Mouse (Mus musculus) adrenal gland, adult 8-10 months (tissue): ENCODE data around the gene Mmp24. TPM values are rescaled to one million over a fixed set of nuclear protein-coding genes. Genes with fewer than 3 reads are reported as not detected.
A peak's percentile ranks its signal among the peaks of the same experiment; 100 is the strongest.
"Not testable (repeated sequence)": the region's sequence is repeated elsewhere in the genome, so short reads cannot be mapped to it uniquely, and the experiment has no call there.

Experiments
- DNase-seq: peaks from one replicate; pipeline ENCODE4 v3.0.0; 2022
- total RNA-seq, 4 experiments: library from RNA; stranded (reverse); gene quantifications; 2 replicates each; pipeline ENCODE4 v1.2.4; 2022

Mmp24 gene
- total RNA-seq = 1 to 10 TPM; 1.2 to 4.5 (median 2.6) TPM

DNA sequence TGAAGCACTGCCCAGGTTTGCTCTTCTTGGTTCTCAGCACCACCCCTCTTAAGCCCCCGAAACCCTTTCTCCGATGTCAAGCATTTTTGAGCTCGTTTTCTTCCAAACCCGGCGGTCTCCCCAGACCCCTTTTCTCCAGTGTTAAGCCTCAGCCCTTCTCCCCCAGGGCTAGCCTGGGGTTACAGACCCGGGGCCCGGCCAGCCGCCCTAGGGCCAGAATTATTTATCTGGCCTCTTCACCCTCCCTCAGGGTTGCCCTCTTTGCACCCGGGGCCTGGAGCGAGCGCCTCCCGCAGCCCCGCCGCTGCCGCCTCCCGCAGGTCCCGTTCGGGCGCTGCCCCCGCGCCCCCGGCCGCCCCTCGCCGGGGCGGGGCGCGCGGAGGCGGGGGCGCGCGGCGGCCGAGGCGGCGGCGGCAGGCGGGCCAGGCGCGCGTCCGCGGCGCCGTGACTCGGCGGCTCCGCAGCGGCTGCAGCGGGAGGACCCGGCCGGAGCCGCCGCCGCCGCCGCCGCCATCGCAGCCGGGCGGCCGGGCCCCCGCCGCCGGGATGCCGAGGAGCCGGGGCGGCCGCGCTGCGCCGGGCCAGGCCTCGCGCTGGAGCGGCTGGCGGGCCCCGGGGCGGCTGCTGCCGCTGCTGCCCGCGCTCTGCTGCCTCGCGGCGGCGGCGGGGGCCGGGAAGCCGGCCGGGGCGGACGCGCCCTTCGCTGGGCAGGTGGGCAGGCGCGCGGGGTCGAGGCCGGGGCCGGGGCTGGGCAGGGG lies at the start of gene Mmp24:
TSS of gene Mmp24 (plus strand) at position 416 of the 758 bp plus-strand sequence.
- DNase-seq = no peak

DNA sequence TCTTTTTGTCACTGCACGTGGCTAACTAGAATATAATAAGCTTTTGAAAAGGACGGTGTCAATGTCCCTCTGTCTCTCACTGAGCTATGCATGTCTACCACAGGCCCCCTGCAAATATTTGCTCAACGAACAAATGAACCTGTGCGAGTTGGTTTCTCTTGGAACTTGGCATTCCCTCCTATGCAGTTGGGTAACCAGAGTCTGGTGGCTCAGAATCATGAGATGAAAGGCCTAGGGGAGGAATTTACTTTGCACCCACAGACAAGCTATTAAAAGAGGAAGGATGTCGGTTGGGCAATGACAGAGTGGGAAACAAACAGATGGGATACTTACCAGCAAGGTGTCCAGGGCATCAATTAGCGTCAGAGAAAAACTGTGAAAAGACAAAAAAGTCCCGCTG lies 48.8 kb upstream of the Mmp24 start:
- no peak for DNase-seq

DNA sequence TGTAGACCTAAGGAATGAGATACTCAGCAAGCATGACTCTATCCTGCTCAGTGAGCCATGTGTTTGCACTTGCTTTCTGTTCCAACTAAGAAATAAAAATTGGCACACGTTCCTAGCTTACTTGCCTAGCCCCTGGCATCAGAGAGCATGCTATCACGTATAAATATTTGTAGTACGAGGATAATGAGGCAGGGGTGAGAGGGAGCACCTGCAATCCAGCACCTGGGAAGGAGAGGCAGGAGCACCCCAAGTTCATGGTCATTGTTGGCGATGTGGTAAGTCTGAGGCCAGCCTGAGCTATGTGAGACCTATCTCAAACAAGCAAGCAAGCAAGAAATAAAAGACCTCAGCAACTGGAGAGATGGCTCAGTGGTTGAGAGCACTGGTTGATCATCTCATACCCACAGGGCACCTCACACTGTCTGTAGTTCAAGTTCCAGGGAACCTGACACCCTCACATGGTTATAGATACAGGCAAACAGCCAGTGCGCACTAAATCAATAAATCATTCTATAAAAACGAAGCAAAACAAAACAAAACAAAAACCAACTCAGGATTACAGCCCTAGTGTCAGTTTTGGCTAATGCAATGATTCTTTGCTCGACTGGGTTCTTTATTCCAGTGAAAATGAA lies 47.3 kb upstream of the Mmp24 start:
- no peak for DNase-seq

DNA sequence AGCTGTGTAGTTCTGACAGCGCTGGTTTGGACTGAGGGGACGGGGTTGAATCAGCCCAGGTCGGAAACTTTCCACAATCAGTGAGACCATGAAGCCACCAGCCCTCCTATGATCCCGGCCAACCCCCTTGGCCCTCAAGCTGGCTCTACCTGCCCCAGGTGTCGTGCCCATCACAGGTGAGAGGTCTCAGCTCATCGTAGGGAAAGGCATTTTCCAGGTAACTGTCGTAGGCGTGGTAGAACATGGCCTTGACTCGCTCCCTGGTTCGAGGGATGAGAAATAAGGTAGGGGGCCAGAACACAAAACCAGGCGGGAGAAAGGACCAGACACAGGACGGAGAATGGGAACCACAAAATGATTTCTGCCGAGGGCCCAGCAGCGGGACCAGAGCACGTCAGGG lies 46.4 kb upstream of the Mmp24 start:
- DNase-seq = no peak

DNA sequence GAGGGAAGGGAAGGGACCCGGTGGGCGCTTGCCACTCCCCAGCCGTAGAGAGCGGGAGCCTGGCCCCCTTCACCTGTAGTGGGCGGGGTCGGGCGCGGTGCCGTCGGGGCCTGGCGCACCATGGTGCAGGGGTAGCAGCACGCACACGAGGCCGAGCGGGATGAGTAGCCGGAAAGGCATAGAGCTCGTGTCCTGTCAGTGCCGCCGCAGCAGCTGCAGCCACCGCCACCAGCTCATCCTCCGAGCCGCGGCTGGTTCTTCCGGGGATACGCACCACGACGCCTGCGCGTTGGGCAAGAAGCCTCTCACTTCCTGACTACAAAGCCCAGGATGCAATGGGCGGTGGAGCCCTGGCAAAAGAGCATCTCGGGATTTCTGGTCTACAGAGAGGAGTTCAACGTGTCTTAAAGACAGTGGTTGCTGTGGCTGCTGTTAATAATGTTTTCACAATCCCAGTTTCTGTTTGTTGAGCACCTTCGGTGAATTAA lies 45.9 kb upstream of the Mmp24 start, which contains the start of gene Edem2:
TSS of gene Edem2 (minus strand) at position 318 of the 488 bp plus-strand sequence.
- DNase-seq = peak; percentile 91

DNA sequence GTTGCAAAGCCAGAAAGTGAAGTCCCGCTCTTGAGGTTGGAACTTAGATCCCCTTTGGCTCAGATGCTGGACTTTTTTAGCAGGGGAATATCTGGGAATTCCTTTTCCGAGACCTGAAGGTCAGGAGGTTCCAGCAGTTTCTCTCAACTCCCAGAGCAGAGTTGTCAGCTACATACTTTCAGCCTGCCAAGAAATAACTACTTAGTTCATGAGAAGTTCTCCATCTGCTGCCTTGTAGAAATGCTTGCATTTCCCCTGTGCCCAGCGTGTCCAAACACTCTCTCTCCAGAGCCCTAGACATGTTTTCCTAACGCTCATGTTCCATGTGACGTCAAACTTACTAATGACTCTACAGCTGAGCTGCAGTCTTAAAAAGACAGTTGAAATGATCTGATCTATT lies 40.1 kb upstream of the Mmp24 start:
- no peak for DNase-seq

DNA sequence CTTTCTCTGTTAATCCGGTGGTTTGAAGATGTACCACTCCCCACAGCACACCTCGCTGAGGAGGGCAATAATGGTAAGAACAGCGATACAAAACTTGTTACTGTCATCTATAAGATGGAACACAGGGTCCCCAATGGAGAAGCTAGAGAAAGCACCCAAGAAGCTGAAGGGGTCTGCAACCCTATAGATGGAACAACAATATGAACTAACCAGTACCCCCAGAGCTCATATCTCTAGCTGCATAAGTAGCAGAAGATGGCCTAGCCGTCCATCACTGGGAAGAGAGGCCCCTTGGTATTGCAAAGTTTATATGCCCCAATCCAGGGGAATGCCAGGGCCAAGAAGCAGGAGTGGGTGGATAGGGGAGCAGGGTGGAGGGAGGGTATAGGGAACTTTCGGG lies 39.4 kb upstream of the Mmp24 start, which contains the start of gene Gm17581:
TSS of gene Gm17581 (minus strand) at position 101 of the 400 bp plus-strand sequence.
- DNase-seq = not testable (repeated sequence)

DNA sequence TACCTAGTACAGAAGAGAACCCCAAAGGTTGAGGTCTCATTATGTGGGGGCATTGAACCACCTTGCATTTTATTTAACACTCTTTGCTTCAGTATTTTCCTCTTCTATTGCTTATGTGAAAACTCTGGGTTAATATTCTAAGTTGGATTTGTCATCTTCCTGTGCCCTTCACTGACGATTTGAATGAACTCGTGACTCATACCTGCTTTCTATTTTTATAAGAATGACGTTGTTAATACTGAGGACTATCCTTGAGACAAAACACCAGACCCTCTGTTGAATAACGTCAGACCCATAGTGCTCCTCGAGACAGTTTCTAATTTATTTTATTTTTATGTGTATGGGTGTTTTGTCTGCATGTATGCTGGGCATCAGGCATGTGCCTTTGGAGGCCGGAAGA lies 38.2 kb upstream of the Mmp24 start:
- DNase-seq = no peak

DNA sequence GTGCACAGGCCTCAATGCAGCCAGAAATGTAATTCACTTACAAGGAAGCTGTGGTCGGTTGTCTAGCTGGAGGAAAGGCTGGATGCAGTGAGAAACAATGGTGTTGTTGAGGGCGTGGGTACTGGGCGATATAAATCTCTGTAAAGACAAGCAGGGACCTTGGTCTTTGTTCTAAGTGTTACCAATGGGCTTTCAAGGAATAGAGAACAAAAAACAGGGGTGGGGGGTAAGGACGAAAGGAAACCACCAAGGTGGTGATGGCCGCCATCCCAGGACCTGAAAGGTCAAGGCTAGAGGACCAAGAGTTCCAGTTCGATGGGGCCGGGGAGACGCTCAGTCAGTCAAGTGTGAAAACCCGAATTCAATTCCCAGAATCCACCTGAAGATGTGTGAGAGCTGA lies 37.3 kb upstream of the Mmp24 start:
- DNase-seq = no peak

DNA sequence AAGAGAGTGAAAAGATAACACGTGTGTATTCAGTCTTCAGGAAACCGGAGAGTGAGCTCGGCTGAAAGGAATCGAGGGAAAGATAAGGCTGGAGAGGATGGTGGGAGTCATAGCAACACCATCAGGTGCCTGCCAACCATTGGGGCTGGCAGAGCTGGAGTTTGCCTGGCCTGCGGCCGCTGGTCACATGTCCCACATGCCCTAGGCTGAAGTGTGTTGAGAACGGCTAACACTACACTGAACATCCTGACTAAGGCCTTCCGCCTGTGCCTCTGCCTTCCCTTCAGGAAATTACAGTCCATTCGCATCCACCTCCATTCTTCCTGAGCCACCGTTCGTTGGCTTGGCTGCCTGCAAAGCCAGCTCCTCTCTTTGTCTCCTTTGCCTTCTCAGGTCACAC lies 32.9 kb upstream of the Mmp24 start:
- no peak for DNase-seq

DNA sequence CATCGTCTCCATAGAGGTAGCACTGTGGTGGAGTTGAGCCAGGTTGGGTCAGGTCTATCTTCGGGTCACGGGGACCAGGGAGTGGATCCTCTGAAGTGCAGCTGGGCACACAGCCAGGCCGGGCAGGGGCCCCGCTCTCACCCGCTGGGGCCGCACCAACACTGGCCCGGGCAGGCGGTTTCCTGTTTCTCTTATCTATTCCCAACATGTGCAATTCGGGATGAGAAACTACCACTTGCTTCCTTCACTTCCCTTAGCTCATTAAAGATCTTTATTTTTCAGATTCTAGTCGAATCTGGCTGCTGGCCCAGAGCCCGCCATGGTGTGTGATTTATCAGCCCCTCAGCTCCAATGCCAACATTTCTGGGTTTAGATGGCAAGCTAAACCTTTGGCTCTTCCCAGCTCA lies 32.2 kb upstream of the Mmp24 start:
- peak; percentile 63 for DNase-seq

DNA sequence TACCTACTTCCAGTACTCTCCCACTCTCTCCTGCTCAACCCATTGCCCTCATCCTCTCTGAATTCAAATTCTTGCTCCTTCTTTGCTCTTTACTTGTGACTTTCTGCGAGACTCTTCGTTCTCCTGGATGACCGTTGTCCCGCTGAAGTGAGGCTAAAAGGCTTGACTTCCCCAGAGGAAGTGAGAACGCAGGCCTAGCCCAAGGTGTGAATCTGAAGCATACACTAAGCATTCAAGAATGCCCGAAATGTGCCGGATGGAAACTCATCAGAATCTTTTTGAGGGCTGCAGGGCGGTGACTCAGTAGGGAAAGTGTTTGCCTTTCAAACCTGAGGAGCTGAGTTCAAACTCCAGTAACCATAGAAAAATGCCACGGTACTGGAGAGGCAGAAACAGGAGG lies 31.8 kb upstream of the Mmp24 start:
- DNase-seq = no peak

DNA sequence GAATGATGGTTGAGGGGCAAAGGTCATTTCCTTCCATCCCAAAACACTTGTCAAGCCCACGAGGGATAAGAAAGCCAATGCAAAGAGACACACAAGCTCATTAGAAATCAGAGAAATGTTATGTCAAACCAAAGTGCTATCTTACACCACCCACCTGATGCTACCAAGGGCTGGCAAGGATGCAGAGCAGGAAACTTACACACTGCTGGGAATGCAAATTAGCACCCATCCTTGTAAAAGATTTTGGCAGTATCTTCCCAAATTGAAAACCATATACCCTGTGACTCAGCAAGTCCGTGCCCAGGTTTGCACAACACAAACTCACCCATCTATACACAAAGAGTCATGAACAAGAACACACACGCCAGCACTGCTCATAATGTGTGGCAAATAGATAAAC lies 29.7 kb upstream of the Mmp24 start:
- no peak for DNase-seq

DNA sequence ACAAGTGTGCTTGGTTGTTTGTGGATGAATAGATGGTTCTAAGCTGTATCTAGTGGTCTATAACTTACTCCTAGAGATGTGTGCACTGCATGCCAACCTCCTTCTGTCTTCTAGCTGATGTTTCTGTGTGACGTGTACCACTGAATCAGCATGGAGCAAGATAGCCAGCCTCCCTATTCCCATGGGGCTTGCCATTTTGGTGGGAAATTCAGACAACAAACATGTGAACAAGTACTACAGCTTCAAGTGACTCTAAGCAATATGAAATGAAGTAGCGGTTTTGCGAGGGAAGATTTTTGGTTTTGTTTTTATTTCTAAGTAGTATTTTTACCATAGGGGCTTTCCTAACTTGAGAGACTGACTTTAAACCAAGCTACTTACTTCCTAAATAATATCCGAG lies 25.7 kb upstream of the Mmp24 start:
- DNase-seq = no peak

DNA sequence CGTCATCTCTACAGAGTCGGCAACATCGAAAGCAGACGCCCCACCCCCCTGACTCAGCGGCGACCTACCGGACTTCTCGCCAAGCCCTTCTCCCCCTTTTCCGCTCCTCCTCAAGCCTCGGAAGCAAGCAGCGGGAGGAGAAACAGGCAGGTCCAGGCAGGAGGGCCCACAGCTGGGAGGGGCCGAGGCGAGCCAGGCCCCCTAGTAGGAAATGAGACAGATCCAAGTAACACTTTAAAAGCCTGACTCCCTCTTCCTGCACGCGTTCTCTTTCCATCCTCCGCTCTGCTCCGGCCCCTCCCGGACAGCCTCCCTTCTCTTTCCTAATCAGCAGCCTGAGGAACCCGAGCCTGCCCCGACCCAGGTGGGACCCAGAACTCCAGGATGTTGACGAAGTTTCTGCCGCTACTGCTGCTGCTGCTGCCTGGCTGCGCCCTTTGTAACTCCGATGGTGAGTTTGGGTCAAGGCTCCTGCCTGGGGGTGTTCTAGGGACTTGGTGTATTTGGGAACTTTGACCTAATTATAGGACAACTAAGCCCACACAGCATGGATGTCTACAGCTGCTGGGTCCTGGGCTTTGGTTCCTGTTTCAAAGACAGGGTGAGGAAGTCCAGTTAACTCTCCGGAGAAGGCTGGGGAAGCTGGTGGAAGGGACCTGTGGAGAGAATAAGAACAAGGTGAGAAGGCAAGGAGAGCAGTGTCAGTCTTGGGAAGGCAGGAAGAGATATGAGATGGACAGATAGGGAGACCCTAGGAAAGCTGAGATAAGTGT lies 23.9 kb upstream of the Mmp24 start, which contains the start of gene Procr:
TSS of gene Procr (plus strand) at position 104 of the 773 bp plus-strand sequence.
- DNase-seq = peak; percentile 66

DNA sequence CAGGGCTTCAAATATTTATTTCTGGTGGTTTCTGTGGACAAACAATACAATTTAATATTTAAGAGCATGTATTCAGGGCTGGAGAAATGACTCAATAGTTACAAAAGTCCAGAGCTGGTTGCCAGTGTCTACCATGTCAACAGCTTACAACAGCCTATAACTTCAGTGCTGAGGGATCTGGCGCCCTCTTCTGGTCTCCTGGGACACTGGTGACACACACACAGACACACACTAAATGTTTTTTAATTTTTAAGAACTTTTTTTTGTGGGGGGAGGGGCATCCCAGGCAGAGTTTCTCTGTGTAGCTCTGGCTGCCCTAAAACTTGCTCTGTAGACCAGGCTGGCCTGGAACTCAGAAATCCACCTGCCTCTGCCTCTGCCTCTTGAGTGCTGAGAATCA lies 19.4 kb upstream of the Mmp24 start:
- peak; percentile 69 for DNase-seq

DNA sequence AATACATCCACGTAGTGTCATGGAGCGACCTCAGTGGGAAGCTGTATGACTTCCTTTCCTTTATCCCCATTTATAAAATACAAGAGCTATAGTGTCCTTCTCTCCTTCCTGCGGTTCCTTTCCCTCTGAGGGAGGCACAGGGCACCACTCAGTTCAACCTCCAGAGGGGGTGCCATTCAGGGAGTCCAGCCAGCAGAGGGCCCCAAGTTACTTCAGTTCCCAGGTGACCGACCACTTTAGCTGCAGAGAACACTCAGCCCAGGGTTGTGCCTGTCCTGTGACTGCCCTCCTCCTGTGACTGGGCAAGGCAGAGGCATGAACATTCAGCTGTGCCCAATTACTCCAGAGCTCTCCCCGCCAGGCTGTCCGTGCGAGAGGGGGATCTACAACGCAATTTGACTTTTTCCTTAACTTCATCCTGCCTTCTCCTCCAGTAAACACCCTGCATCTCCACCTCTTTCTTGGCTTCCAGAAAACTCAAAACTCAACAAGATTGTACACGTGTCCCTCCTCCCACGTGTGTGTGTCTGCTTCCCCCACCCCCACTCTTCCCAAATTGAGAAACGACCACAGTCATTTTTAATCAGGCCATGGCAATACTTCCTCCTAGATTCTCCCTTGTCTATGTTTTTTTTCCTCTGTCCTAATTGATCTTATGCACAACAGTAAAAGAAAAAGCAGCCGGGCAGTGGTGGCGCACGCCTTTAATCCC lies 18.1 kb upstream of the Mmp24 start:
- DNase-seq = no peak

DNA sequence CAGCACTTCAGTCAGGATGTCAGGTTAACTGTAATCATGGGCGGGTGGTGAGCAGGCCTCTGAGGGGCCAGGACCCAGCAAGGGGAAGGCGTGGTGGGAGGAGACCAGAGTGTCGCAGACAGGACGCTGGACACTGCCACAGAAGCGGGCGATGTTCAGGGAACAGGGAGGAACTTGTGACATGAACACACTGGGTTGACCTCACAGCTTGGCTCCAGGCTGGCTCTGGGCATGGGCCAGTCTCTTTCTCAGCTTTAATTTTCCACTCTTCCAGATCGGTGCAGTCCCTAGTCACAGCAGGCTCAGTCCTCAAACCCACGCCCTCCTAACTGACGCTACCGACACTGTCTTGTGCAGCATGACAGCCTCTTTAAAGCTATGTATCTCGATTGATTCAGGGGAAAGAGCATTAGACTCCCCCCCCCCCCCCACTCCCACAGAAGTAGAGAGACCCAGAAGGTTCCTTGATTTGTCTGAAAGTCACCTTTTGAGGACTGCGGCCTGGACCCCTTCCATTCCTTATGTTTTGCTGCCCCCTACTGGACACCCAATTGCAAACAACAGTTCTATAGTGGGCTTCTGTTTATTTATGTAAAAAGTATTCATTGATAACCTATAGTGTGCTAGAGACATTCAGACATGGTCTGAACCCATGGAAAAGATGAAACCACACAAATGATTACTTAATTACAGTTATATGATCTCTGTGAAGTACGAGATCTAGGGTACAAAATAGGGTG lies 10.3 kb upstream of the Mmp24 start:
- no peak for DNase-seq

DNA sequence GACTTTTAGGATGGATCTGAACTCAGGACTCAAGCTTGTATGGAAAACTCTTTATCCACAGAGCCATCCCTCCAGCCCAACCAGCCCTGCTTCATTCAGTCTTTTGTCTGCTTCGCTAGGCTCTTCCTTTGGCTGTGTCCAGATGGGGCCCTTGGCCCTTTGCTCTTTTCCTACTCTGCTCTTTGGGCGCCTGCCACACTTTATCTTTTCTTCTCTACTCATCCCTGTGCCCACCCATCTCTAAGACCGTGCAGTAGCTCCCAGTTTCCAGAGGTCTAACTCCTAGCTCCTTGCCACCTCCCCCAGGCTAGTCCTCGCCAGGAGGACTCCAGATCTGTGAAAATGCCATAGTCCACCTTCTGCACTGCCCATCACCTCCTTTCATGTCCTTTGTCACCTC lies 1.5 kb upstream of the Mmp24 start:
- no peak for DNase-seq

DNA sequence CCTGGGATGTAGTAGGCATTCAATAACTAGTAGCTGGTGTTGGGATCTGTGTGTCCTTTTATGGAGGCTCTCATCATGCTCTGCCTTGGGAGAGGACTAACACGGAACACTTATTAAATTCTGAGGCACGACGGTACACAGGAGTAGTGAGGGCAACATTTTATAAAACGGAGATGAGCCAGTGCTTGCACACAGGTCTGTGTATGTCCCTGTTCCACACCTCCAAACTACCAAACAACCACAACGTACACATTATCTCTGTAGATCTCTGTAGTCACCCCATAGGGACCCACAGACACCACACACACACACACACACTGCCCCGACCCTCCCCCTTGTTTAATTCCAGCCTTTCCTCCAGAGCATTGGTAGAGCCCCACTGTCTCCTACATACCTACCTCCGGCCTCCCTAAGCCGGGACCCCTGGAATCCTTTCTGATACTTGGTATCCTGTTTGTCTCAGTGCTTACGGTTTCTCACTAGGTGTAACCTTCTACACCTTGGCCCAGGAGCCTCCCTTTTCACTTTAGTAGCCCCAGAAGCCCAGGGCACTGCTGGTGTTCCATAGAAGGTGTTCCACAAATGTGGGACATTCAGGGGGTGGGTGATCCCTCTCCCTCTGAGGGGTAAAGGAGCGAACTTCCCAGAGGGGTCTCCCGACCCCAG lies 748 bp upstream of the Mmp24 start:
- no peak for DNase-seq

DNA sequence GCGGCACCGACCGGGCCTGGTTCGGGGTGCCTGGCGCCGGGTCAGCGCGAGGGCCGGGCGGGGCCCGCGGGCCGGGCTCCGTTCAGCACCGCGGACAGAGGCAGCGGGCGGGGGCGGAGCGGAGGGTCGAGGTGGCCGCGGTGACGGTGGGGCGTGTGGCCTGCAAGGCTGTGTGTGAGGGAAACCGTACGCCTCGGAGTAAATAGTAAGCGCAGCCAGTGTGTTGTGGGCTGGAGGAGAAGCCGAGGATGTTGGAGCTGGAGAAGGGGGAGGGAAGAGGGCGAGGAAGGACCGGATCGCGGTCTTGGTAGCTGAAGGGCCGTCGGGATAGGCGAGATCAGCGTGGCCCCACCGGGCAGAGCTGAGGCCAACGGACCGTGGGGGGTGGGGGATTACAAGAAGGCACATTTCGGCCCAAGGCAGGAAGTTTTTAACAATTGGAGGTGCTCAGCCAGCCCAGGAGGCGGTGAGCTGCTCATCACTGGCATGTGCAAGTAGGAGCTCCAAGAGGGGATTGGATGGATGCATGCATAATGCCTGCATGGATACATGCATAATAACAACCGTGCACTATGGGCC lies 632 bp downstream of the Mmp24 start:
- DNase-seq = no peak
